Mouse (Mus musculus) heart, embryonic 10.5 days (tissue): ENCODE data around the gene Acer2. TPM values are rescaled to one million over a fixed set of nuclear protein-coding genes. Genes with fewer than 3 reads are reported as not detected.

Experiments
- DNase-seq: peaks from one replicate; pipeline ENCODE4 v3.0.0-alpha.2; 2017; ENCODE audit warnings: low spot score
- H3K27ac ChIP-seq: fragments of 300-500 bp; sonication (generic); 2 replicates; pipeline ENCODE4 v1.5.1; 2016; ENCODE audit warnings: mild to moderate bottlenecking
- H3K27me3 ChIP-seq: fragments of 300-500 bp; sonication (generic); 2 replicates; pipeline ENCODE4 v1.6.1; 2016; ENCODE audit warnings: mild to moderate bottlenecking; ENCODE audit not compliant: poor library complexity, insufficient read depth, severe bottlenecking
- H3K36me3 ChIP-seq: fragments of 300-500 bp; sonication (generic); 2 replicates; pipeline ENCODE4 v1.6.1; 2016; ENCODE audit warnings: mild to moderate bottlenecking, moderate library complexity
- H3K4me1 ChIP-seq: fragments of 300-500 bp; sonication (generic); 2 replicates; pipeline ENCODE4 v1.6.1; 2016; ENCODE audit warnings: mild to moderate bottlenecking
- H3K4me3 ChIP-seq: fragments of 300-500 bp; sonication (generic); 2 replicates; pipeline ENCODE4 v1.5.1; 2016; ENCODE audit warnings: mild to moderate bottlenecking, moderate library complexity
- H3K9me3 ChIP-seq: fragments of 300-500 bp; sonication (generic); 2 replicates; pipeline ENCODE4 v1.6.1; 2016; ENCODE audit warnings: mild to moderate bottlenecking, moderate library complexity
- WGBS: fragments of 180-500 bp; shearing (Covaris S2); methylation state at CpG from one replicate; pipeline ENCODE4 v1.1.7; 2016; 5-methylcytosine and 5-hydroxymethylcytosine counted together
- polyA plus RNA-seq: library from polyadenylated mRNA; unstranded; fragments of >200 nt; fragmentation: Nextera tagmentation; extraction: Ambion mirVana; gene quantifications from 2 replicates; pipeline ENCODE4 v1.2.1, GENCODE M21; 2016

The Acer2 gene
- polyA plus RNA-seq, 1 experiment from 2014 or later, result 25.0 TPM

- H3K27ac ChIP-seq, result no peak overlapping the region
- 0 out of 2 replicates have a peak, but pooled peaks cover 3% of the 10 kb centered on the region for H3K27me3 ChIP-seq
- H3K4me3 ChIP-seq, result no peak overlapping the region
- DNase-seq, result no peak
- no peaks in the 10 kb centered on the region for H3K36me3 ChIP-seq
- 79% methylated on average over 5 of the region's 5 CpGs for WGBS
- no peaks in the 10 kb centered on the region for H3K4me1 ChIP-seq
- no peaks in the 10 kb centered on the region for H3K9me3 ChIP-seq
These were observed 10.1 kb upstream of the Acer2 start for GRCm38 (mm10) chr4:86864087-86864486.

- DNase-seq, result no peak
- Histone ChIP-seq H3K9me3 (no peaks in the 10 kb centered on the region), H3K4me3 (no peak overlapping the region), H3K27me3 (peaks cover 20% of the 10 kb centered on the region; the same call in 1 of the 2 replicates), H3K4me1 (peaks cover 8% of the 10 kb centered on the region), H3K27ac (no peak overlapping the region), H3K36me3 (no peaks in the 10 kb centered on the region)
These were observed 2.2 kb upstream of the Acer2 start for GRCm38 (mm10) chr4:86871988-86872387.

- Histone ChIP-seq H3K27me3 (peaks cover 20% of the 10 kb centered on the region; the same call in 1 of the 2 replicates), H3K4me3 (no peak overlapping the region), H3K9me3 (no peaks in the 10 kb centered on the region), H3K27ac (no peak overlapping the region), H3K4me1 (peaks cover 8% of the 10 kb centered on the region), H3K36me3 (no peaks in the 10 kb centered on the region)
- no peak for DNase-seq
- 57% methylated on average over 4 of the region's 4 CpGs for WGBS
These were observed 1.1 kb upstream of the Acer2 start for GRCm38 (mm10) chr4:86873072-86873471.

- H3K36me3 ChIP-seq, result no peaks in the 10 kb centered on the region
- DNase-seq, result no peak
- H3K27me3 ChIP-seq, result peaks cover 13% of the 10 kb centered on the region; the same call in 1 of the 2 replicates
- no peaks in the 10 kb centered on the region for H3K9me3 ChIP-seq
- no peak overlapping the region for H3K27ac ChIP-seq
- WGBS, result 83% methylated on average over 2 of the region's 2 CpGs
- no peak overlapping the region for H3K4me3 ChIP-seq
- 0 out of 2 replicates have a peak, but pooled peaks cover 2% of the 10 kb centered on the region for H3K4me1 ChIP-seq
These were observed 5.3 kb downstream of the Acer2 start for GRCm38 (mm10) chr4:86879477-86879876.

- 85% methylated on average over 4 of the region's 4 CpGs for WGBS
- Histone ChIP-seq H3K4me3 (no peak overlapping the region), H3K27me3 (peaks cover 4% of the 10 kb centered on the region; the same call in 1 of the 2 replicates), H3K36me3 (no peaks in the 10 kb centered on the region), H3K27ac (no peak overlapping the region), H3K4me1 (peaks cover 7% of the 10 kb centered on the region; the same call in 1 of the 2 replicates), H3K9me3 (no peaks in the 10 kb centered on the region)
- DNase-seq, result no peak
These were observed 7.0 kb downstream of the Acer2 start for GRCm38 (mm10) chr4:86881178-86881577.

- Histone ChIP-seq H3K36me3 (peaks cover 4% of the 10 kb centered on the region; the same call in 1 of the 2 replicates), H3K4me3 (no peak overlapping the region), H3K27me3 (no peaks in the 10 kb centered on the region), H3K9me3 (no peaks in the 10 kb centered on the region), H3K27ac (no peak overlapping the region), H3K4me1 (peaks cover 9% of the 10 kb centered on the region; the same call in 1 of the 2 replicates)
- WGBS, result 43% methylated on average over 2 of the region's 2 CpGs
- DNase-seq, result no peak
These were observed 8.2 kb downstream of the Acer2 start for GRCm38 (mm10) chr4:86882413-86882812.

- Histone ChIP-seq H3K4me1 (peaks cover 9% of the 10 kb centered on the region; the same call in 1 of the 2 replicates), H3K4me3 (no peak overlapping the region), H3K27me3 (no peaks in the 10 kb centered on the region), H3K27ac (no peak overlapping the region), H3K36me3 (peaks cover 13% of the 10 kb centered on the region), H3K9me3 (no peaks in the 10 kb centered on the region)
- WGBS, result 43% methylated on average over 4 of the region's 4 CpGs
- DNase-seq, result no peak
These were observed 10.7 kb downstream of the Acer2 start for GRCm38 (mm10) chr4:86884945-86885344.

- peaks cover 6% of the 10 kb centered on the region; the same call in 1 of the 2 replicates for H3K4me1 ChIP-seq
- peak overlapping the region; percentile 56 for H3K4me3 ChIP-seq
- H3K27me3 ChIP-seq, result no peaks in the 10 kb centered on the region
- no peak for DNase-seq
- WGBS, result 32% methylated on average over 12 of the region's 12 CpGs
- H3K36me3 ChIP-seq, result peaks cover 13% of the 10 kb centered on the region
- H3K9me3 ChIP-seq, result no peaks in the 10 kb centered on the region
- H3K27ac ChIP-seq, result peak overlapping the region; percentile 82
These were observed 11.6 kb downstream of the Acer2 start for GRCm38 (mm10) chr4:86885790-86886159.

- Histone ChIP-seq H3K36me3 (peaks cover 13% of the 10 kb centered on the region), H3K9me3 (no peaks in the 10 kb centered on the region), H3K4me1 (peaks cover 6% of the 10 kb centered on the region; the same call in 1 of the 2 replicates), H3K27me3 (no peaks in the 10 kb centered on the region), H3K27ac (peak overlapping the region; percentile 82), H3K4me3 (peak overlapping the region; percentile 56)
- 10% methylated on average over 18 of the region's 18 CpGs for WGBS
- peak; percentile 85 for DNase-seq
These were observed 12.1 kb downstream of the Acer2 start for GRCm38 (mm10) chr4:86886160-86886878.

GRCm38 (mm10) chr4:86887879-86888278 is 13.7 kb downstream of the Acer2 start:
- 76% methylated on average over 5 of the region's 5 CpGs for WGBS
- DNase-seq, result no peak

GRCm38 (mm10) chr4:86897411-86897810 is 23.2 kb downstream of the Acer2 start:
- H3K27ac ChIP-seq, result peak overlapping the region; percentile 18; the same call in 1 of the 2 replicates
- H3K4me1 ChIP-seq, result peaks cover 14% of the 10 kb centered on the region
- H3K36me3 ChIP-seq, result no peaks in the 10 kb centered on the region
- DNase-seq, result no peak
- H3K9me3 ChIP-seq, result no peaks in the 10 kb centered on the region
- no peak overlapping the region for H3K4me3 ChIP-seq
- no peaks in the 10 kb centered on the region for H3K27me3 ChIP-seq
- WGBS, result 58% methylated on average over 7 of the region's 7 CpGs

More at GRCm38 (mm10) chr4:86887879-86888278, 13.7 kb downstream of the Acer2 start:
- Histone ChIP-seq H3K27ac (no peak overlapping the region), H3K36me3 (peaks cover 13% of the 10 kb centered on the region), H3K9me3 (no peaks in the 10 kb centered on the region), H3K27me3 (no peaks in the 10 kb centered on the region), H3K4me1 (peaks cover 6% of the 10 kb centered on the region; the same call in 1 of the 2 replicates), H3K4me3 (no peak overlapping the region)

GRCm38 (mm10) chr4:86898791-86899474 is 24.7 kb downstream of the Acer2 start:
- Histone ChIP-seq H3K36me3 (no peaks in the 10 kb centered on the region), H3K27ac (peak overlapping the region; percentile 84), H3K4me3 (no peak overlapping the region), H3K27me3 (no peaks in the 10 kb centered on the region), H3K9me3 (no peaks in the 10 kb centered on the region), H3K4me1 (peaks cover 14% of the 10 kb centered on the region)
- WGBS, result 35% methylated on average over 14 of the region's 14 CpGs
- no peak for DNase-seq

- no peak for DNase-seq
- WGBS, result 61% methylated on average over 6 of the region's 6 CpGs
These were observed 28.2 kb downstream of the Acer2 start for GRCm38 (mm10) chr4:86902351-86902750.

More at GRCm38 (mm10) chr4:86902351-86902750, 28.2 kb downstream of the Acer2 start:
- no peaks in the 10 kb centered on the region for H3K36me3 ChIP-seq
- H3K4me1 ChIP-seq, result peaks cover 11% of the 10 kb centered on the region
- H3K27me3 ChIP-seq, result no peaks in the 10 kb centered on the region
- no peak overlapping the region for H3K4me3 ChIP-seq
- no peaks in the 10 kb centered on the region for H3K9me3 ChIP-seq
- peak overlapping the region; percentile 47; the same call in 1 of the 2 replicates for H3K27ac ChIP-seq
